Mouse (Mus musculus): ENCODE data around the gene Anp32e. TPM values are rescaled to one million over a fixed set of nuclear protein-coding genes. Genes with fewer than 3 reads are reported as not detected.
"Not testable (repeated sequence)": the region's sequence is repeated elsewhere in the genome, so short reads cannot be mapped to it uniquely, and the experiment has no call there.

Anp32e gene
- polyA plus RNA-seq, 1 experiment from 2014 or later, result 110 TPM

- H3K4me1 ChIP-seq (ENCODE audit: control insufficient read depth, insufficient read depth, low read length), result no peaks in the 10 kb centered on the region
- H3K36me3 ChIP-seq (ENCODE audit: control insufficient read depth, insufficient read depth, low read length), result no peaks in the 10 kb centered on the region
- no peak overlapping the region for H3K9ac ChIP-seq (ENCODE audit: low read depth, low read length)
- 98% methylated on average over 4 of the region's 4 CpGs for WGBS
- no peak overlapping the region for H3K4me2 ChIP-seq (ENCODE audit: low read length)
- no peak overlapping the region for H3K27ac ChIP-seq (ENCODE audit: low read length)
- no peak for ATAC-seq
- no peaks in the 10 kb centered on the region for H3K27me3 ChIP-seq (ENCODE audit: control insufficient read depth, insufficient read depth, low read depth, low read length)
- H3K4me3 ChIP-seq (ENCODE audit: low read depth, low read length), result no peak overlapping the region
- no peaks in the 10 kb centered on the region for H3K9me3 ChIP-seq (replicated peaks; ENCODE audit: control insufficient read depth, low read length, poor library complexity, severe bottlenecking)
These were observed 14.3 kb upstream of the Anp32e start for GRCm38 (mm10) chr3:95914706-95915105.

GRCm38 (mm10) chr3:95916760-95917159 is 12.3 kb upstream of the Anp32e start:
- H3K36me3 ChIP-seq (ENCODE audit: control insufficient read depth, insufficient read depth, low read length), result no peaks in the 10 kb centered on the region
- no peak for ATAC-seq

GRCm38 (mm10) chr3:95920532-95920931 is 8.5 kb upstream of the Anp32e start:
- not testable (repeated sequence) for H3K9me3 ChIP-seq (replicated peaks; ENCODE audit: control insufficient read depth, low read length, poor library complexity, severe bottlenecking); H3K4me2 ChIP-seq (ENCODE audit: low read length); H3K4me3 ChIP-seq (ENCODE audit: low read depth, low read length); H3K9ac ChIP-seq (ENCODE audit: low read depth, low read length); H3K27me3 ChIP-seq (ENCODE audit: control insufficient read depth, insufficient read depth, low read depth, low read length); H3K4me1 ChIP-seq (ENCODE audit: control insufficient read depth, insufficient read depth, low read length); H3K36me3 ChIP-seq (ENCODE audit: control insufficient read depth, insufficient read depth, low read length); H3K27ac ChIP-seq (ENCODE audit: low read length); ATAC-seq
- WGBS, result 76% methylated on average over 2 of the region's 2 CpGs

More at GRCm38 (mm10) chr3:95916760-95917159, 12.3 kb upstream of the Anp32e start:
- Histone ChIP-seq H3K9me3 (replicated peaks; ENCODE audit: control insufficient read depth, low read length, poor library complexity, severe bottlenecking) (no peaks in the 10 kb centered on the region), H3K4me3 (ENCODE audit: low read depth, low read length) (no peak overlapping the region), H3K27ac (ENCODE audit: low read length) (no peak overlapping the region), H3K9ac (ENCODE audit: low read depth, low read length) (no peak overlapping the region), H3K27me3 (ENCODE audit: control insufficient read depth, insufficient read depth, low read depth, low read length) (no peaks in the 10 kb centered on the region), H3K4me1 (ENCODE audit: control insufficient read depth, insufficient read depth, low read length) (no peaks in the 10 kb centered on the region), H3K4me2 (ENCODE audit: low read length) (no peak overlapping the region)
- WGBS, result 74% methylated on average over 7 of the region's 7 CpGs

DNA sequence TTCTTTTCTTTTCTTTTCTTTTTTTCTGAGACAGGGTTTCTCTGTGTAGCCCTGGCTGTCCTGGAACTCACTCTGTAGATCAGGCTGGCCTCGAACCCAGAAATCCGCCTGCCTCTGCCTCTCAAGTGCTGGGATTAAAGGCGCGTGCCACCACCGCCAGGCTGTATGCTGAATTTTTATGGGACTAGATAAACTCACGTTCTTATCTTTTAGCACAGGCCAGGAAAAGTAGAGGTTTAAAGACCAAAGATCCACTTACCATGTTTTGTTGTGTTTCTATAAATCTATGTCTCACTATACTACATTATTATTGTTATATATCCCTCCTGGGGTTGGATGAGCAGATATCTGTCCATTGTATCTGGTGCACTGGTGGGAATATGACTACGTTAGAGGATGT is 5.6 kb upstream of the Anp32e start:
- not testable (repeated sequence) for H3K27me3 ChIP-seq (ENCODE audit: control insufficient read depth, insufficient read depth, low read depth, low read length); ATAC-seq; H3K4me3 ChIP-seq (ENCODE audit: low read depth, low read length); H3K27ac ChIP-seq (ENCODE audit: low read length); H3K36me3 ChIP-seq (ENCODE audit: control insufficient read depth, insufficient read depth, low read length); H3K4me2 ChIP-seq (ENCODE audit: low read length); H3K9ac ChIP-seq (ENCODE audit: low read depth, low read length); H3K4me1 ChIP-seq (ENCODE audit: control insufficient read depth, insufficient read depth, low read length); H3K9me3 ChIP-seq (replicated peaks; ENCODE audit: control insufficient read depth, low read length, poor library complexity, severe bottlenecking)
- WGBS, result 91% methylated on average over 7 of the region's 7 CpGs

DNA sequence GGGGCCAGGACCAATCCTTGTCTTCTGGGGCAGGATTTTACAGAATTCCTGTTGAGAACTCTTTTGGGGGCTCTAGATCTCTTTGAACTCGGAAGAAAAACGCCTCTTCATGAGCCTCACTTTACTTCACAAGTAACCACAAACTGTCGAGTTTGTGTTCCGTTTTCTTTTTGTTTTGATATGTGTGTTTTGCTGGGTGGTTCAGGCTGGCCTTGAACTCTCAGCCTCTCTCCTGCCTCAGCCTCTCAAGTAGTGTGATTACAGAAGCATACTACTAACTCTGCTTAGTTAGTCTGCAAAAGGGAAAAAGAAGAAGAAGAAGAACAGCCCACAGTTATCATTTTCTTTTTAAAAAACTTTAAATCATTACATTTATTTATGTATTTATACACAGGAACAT is 4.9 kb upstream of the Anp32e start:
- no peak overlapping the region for H3K9ac ChIP-seq (ENCODE audit: low read depth, low read length)
- ATAC-seq, result no peak
- no peaks in the 10 kb centered on the region for H3K27me3 ChIP-seq (ENCODE audit: control insufficient read depth, insufficient read depth, low read depth, low read length)
- no peak overlapping the region for H3K27ac ChIP-seq (ENCODE audit: low read length)
- no peaks in the 10 kb centered on the region for H3K9me3 ChIP-seq (replicated peaks; ENCODE audit: control insufficient read depth, low read length, poor library complexity, severe bottlenecking)
- 77% methylated on average over 4 of the region's 4 CpGs for WGBS
- no peak overlapping the region for H3K4me2 ChIP-seq (ENCODE audit: low read length)
- no peaks in the 10 kb centered on the region for H3K4me1 ChIP-seq (ENCODE audit: control insufficient read depth, insufficient read depth, low read length)
- H3K36me3 ChIP-seq (ENCODE audit: control insufficient read depth, insufficient read depth, low read length), result no peaks in the 10 kb centered on the region
- H3K4me3 ChIP-seq (ENCODE audit: low read depth, low read length), result no peak overlapping the region

DNA sequence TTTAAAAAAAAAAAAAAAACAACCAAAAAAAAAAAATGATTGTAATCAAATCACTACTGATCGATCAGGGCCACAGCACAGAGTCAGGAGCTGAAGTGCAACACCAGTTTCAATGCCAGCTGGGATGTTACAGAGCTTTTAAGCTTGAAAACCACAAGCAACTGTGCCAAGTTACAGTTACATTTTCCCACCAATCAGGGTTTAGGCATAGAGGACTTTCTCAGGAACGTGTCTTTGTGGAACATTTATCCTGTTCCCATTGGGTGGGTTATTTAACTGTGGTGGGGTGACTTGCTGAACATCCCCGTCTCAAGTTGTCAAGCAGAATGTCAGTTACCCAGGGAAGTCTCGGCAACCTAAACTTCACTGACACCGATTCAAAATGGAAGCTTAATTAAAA is 4.0 kb upstream of the Anp32e start:
- 84% methylated on average over 5 of the region's 5 CpGs for WGBS
- no peak for ATAC-seq
- Histone ChIP-seq H3K9ac (ENCODE audit: low read depth, low read length) (no peak overlapping the region), H3K27ac (ENCODE audit: low read length) (no peak overlapping the region), H3K4me1 (ENCODE audit: control insufficient read depth, insufficient read depth, low read length) (no peaks in the 10 kb centered on the region), H3K4me2 (ENCODE audit: low read length) (no peak overlapping the region), H3K4me3 (ENCODE audit: low read depth, low read length) (no peak overlapping the region), H3K27me3 (ENCODE audit: control insufficient read depth, insufficient read depth, low read depth, low read length) (no peaks in the 10 kb centered on the region), H3K9me3 (replicated peaks; ENCODE audit: control insufficient read depth, low read length, poor library complexity, severe bottlenecking) (no peaks in the 10 kb centered on the region), H3K36me3 (ENCODE audit: control insufficient read depth, insufficient read depth, low read length) (no peaks in the 10 kb centered on the region)

- peaks cover 3% of the 10 kb centered on the region; the same call in 1 of the 2 replicates for H3K4me1 ChIP-seq (ENCODE audit: control insufficient read depth, insufficient read depth, low read length)
- no peak overlapping the region; the same call in 1 of the 2 replicates for H3K27ac ChIP-seq (ENCODE audit: low read length)
- H3K4me2 ChIP-seq (ENCODE audit: low read length), result peak overlapping the region; percentile 77
- no peaks in the 10 kb centered on the region for H3K9me3 ChIP-seq (replicated peaks; ENCODE audit: control insufficient read depth, low read length, poor library complexity, severe bottlenecking)
- ATAC-seq, result no peak
- H3K27me3 ChIP-seq (ENCODE audit: control insufficient read depth, insufficient read depth, low read depth, low read length), result no peaks in the 10 kb centered on the region
- no peaks in the 10 kb centered on the region for H3K36me3 ChIP-seq (ENCODE audit: control insufficient read depth, insufficient read depth, low read length)
- H3K4me3 ChIP-seq (ENCODE audit: low read depth, low read length), result peak overlapping the region; percentile 89
- WGBS, result 72% methylated on average over 6 of the region's 6 CpGs
- peak overlapping the region; percentile 21; the same call in 1 of the 2 replicates for H3K9ac ChIP-seq (ENCODE audit: low read depth, low read length)
These were observed 787 bp upstream of the Anp32e start for GRCm38 (mm10) chr3:95928261-95928657.

DNA sequence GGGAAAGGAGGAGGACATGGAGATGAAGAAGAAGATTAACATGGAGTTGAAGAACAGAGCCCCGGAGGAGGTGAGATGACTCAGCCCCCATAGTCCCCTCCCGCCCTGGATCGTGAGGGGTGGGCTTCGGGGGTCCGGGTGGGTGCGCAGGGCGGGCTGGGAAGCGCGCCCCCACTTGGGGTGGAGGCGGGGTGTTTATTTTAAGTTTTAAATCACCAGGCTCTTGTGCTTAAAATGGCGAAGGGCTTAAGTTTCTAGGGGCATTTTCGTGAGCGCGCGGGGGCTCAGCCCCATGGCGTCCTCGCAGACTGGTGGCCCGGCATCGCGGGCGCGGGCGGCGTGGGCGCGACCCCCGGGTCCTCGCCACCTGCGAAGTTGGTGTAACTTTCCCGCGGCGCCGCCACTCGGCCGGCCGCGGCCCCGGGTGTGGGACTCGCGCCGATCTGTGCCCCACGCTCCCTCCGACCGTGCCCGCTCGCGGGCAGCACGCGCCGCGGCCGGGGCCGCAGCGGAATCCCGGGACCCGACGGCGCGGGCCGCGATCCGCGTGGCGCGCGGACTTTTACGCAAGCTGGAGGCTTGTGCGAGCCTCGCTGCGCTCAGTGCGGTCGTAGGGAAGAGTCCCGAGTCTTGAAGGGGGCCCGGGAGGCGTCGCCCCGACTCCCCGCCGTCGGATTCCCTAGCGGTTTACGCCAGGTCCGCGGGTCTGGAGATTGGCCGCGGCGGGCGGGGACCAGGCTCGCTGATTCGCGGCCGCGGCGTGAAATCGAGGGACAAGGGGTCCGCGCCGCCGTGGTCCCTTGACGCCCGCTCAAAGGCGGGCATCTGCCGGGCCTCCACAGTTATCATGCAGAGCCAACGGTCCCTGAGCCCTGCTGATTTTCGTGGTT is 780 bp downstream of the Anp32e start:
- H3K4me1 ChIP-seq (ENCODE audit: control insufficient read depth, insufficient read depth, low read length), result peaks cover 3% of the 10 kb centered on the region; the same call in 1 of the 2 replicates
- H3K27me3 ChIP-seq (ENCODE audit: control insufficient read depth, insufficient read depth, low read depth, low read length), result no peaks in the 10 kb centered on the region
- H3K9ac ChIP-seq (ENCODE audit: low read depth, low read length), result peak overlapping the region; percentile 78
- H3K27ac ChIP-seq (ENCODE audit: low read length), result peak overlapping the region; percentile 87
- peak overlapping the region; percentile 89 for H3K4me3 ChIP-seq (ENCODE audit: low read depth, low read length)
- no peaks in the 10 kb centered on the region for H3K9me3 ChIP-seq (replicated peaks; ENCODE audit: control insufficient read depth, low read length, poor library complexity, severe bottlenecking)
- peak; percentile 13 for ATAC-seq
- 0% methylated on average over 99 of the region's 105 CpGs for WGBS
- H3K4me2 ChIP-seq (ENCODE audit: low read length), result peak overlapping the region; percentile 72
- H3K36me3 ChIP-seq (ENCODE audit: control insufficient read depth, insufficient read depth, low read length), result no peaks in the 10 kb centered on the region

DNA sequence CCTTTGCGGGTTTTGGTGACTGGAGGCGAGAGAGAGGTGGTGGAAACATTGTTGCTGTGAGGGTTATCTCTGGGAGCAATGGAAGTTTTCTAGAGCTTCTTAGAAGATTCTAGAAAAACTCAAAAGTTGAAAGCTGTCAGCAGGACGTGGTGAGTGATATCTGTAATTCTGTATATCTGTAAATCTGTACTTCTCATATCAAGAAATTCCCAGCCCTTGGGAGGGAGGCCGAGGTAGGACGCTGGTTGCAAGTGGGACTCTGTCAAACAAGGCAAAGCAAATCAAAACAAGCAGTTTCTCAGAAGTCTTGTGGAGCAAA is 1.4 kb downstream of the Anp32e start:
- Histone ChIP-seq H3K9me3 (replicated peaks; ENCODE audit: control insufficient read depth, low read length, poor library complexity, severe bottlenecking) (no peaks in the 10 kb centered on the region), H3K4me2 (ENCODE audit: low read length) (peak overlapping the region; percentile 72), H3K36me3 (ENCODE audit: control insufficient read depth, insufficient read depth, low read length) (no peaks in the 10 kb centered on the region), H3K4me1 (ENCODE audit: control insufficient read depth, insufficient read depth, low read length) (peaks cover 3% of the 10 kb centered on the region; the same call in 1 of the 2 replicates), H3K27ac (ENCODE audit: low read length) (no peak overlapping the region), H3K27me3 (ENCODE audit: control insufficient read depth, insufficient read depth, low read depth, low read length) (no peaks in the 10 kb centered on the region), H3K4me3 (ENCODE audit: low read depth, low read length) (peak overlapping the region; percentile 89), H3K9ac (ENCODE audit: low read depth, low read length) (peak overlapping the region; percentile 78)
- no peak for ATAC-seq
- 6% methylated on average over 5 of the region's 5 CpGs for WGBS

All from midbrain, embryonic 16.5 days (tissue).